Mouse (Mus musculus): Measurements from ENCODE around the gene Neb. TPM values are rescaled to one million over a fixed set of nuclear protein-coding genes. Genes with fewer than 3 reads are reported as not detected.
A peak's percentile ranks its signal among the peaks of the same experiment; 100 is the strongest.

Gene Neb
- polyA plus RNA-seq, 2 experiments = 51.8 to 126 TPM

- DNase-seq (ENCODE audit: low spot score) = no peak
- WGBS = 34% methylated on average over 5 of the region's 5 CpGs
- TF ChIP-seq POLR2A (IDR thresholded peaks at IDR 0.05; ENCODE audit: borderline replicate concordance, extremely low read depth, insufficient read depth, insufficient read length) = no peak
Measured at GRCm38 (mm10) chr2:52237892-52238291, 140.4 kb downstream of the Neb start.

GRCm38 (mm10) chr2:52227584-52227983, 150.7 kb downstream of the Neb start:
- H3K9me3 ChIP-seq (ENCODE audit: control insufficient read depth, low read length) = no peaks in the 10 kb centered on the region
- H3K4me2 ChIP-seq (replicated peaks; ENCODE audit: low read depth, low read length, severe bottlenecking) = no peak overlapping the region
- H3K9ac ChIP-seq (ENCODE audit: low read depth, low read length, severe bottlenecking) = no peak overlapping the region
- no peak overlapping the region for H3K27ac ChIP-seq (replicated peaks; ENCODE audit: low read depth, low read length)
- H3K4me3 ChIP-seq (replicated peaks; ENCODE audit: low read length) = no peak overlapping the region
- H3K4me1 ChIP-seq (ENCODE audit: control insufficient read depth, insufficient read depth, low read length) = no peaks in the 10 kb centered on the region
- no peak for ATAC-seq (ENCODE audit: low FRiP score, low read depth)
- no peaks in the 10 kb centered on the region for H3K36me3 ChIP-seq (ENCODE audit: control insufficient read depth, insufficient read depth, low read length)
- 53% methylated on average over 3 of the region's 3 CpGs for WGBS
- no peaks in the 10 kb centered on the region for H3K27me3 ChIP-seq (ENCODE audit: control insufficient read depth, insufficient read depth, low read length)
- DNase-seq (ENCODE audit: low spot score) = no peak
- no peak for TF ChIP-seq POLR2A (IDR thresholded peaks at IDR 0.05; ENCODE audit: borderline replicate concordance, extremely low read depth, insufficient read depth, insufficient read length)

More at GRCm38 (mm10) chr2:52237892-52238291, 140.4 kb downstream of the Neb start:
- Histone ChIP-seq H3K4me1 (ENCODE audit: control insufficient read depth, insufficient read depth, low read length) (no peaks in the 10 kb centered on the region), H3K9me3 (ENCODE audit: control insufficient read depth, low read length) (no peaks in the 10 kb centered on the region), H3K36me3 (ENCODE audit: control insufficient read depth, insufficient read depth, low read length) (no peaks in the 10 kb centered on the region), H3K4me2 (replicated peaks; ENCODE audit: low read depth, low read length, severe bottlenecking) (no peak overlapping the region), H3K4me3 (replicated peaks; ENCODE audit: low read length) (no peak overlapping the region), H3K27ac (replicated peaks; ENCODE audit: low read depth, low read length) (no peak overlapping the region), H3K27me3 (ENCODE audit: control insufficient read depth, insufficient read depth, low read length) (no peaks in the 10 kb centered on the region), H3K9ac (ENCODE audit: low read depth, low read length, severe bottlenecking) (no peak overlapping the region)
- ATAC-seq (ENCODE audit: low FRiP score, low read depth) = no peak

- no peak for ATAC-seq (ENCODE audit: low FRiP score, low read depth)
- Histone ChIP-seq H3K4me3 (replicated peaks; ENCODE audit: low read length) (no peak overlapping the region), H3K27me3 (ENCODE audit: control insufficient read depth, insufficient read depth, low read length) (no peaks in the 10 kb centered on the region), H3K36me3 (ENCODE audit: control insufficient read depth, insufficient read depth, low read length) (no peaks in the 10 kb centered on the region), H3K4me2 (replicated peaks; ENCODE audit: low read depth, low read length, severe bottlenecking) (no peak overlapping the region), H3K9ac (ENCODE audit: low read depth, low read length, severe bottlenecking) (no peak overlapping the region), H3K27ac (replicated peaks; ENCODE audit: low read depth, low read length) (no peak overlapping the region), H3K4me1 (ENCODE audit: control insufficient read depth, insufficient read depth, low read length) (no peaks in the 10 kb centered on the region), H3K9me3 (ENCODE audit: control insufficient read depth, low read length) (no peaks in the 10 kb centered on the region)
- WGBS = 82% methylated on average over 5 of the region's 5 CpGs
- TF ChIP-seq POLR2A (IDR thresholded peaks at IDR 0.05; ENCODE audit: borderline replicate concordance, extremely low read depth, insufficient read depth, insufficient read length) = no peak
- DNase-seq (ENCODE audit: low spot score) = no peak
Measured at GRCm38 (mm10) chr2:52224366-52224765, 153.9 kb downstream of the Neb start.

GRCm38 (mm10) chr2:52220074-52220473, 158.2 kb downstream of the Neb start:
- H3K9me3 ChIP-seq (ENCODE audit: control insufficient read depth, low read length) = no peaks in the 10 kb centered on the region

GRCm38 (mm10) chr2:52215945-52216344, 162.3 kb downstream of the Neb start:
- DNase-seq (ENCODE audit: low spot score) = no peak
- Histone ChIP-seq H3K4me2 (replicated peaks; ENCODE audit: low read depth, low read length, severe bottlenecking) (no peak overlapping the region), H3K4me1 (ENCODE audit: control insufficient read depth, insufficient read depth, low read length) (no peaks in the 10 kb centered on the region), H3K4me3 (replicated peaks; ENCODE audit: low read length) (no peak overlapping the region), H3K9me3 (ENCODE audit: control insufficient read depth, low read length) (no peaks in the 10 kb centered on the region), H3K27ac (replicated peaks; ENCODE audit: low read depth, low read length) (no peak overlapping the region), H3K27me3 (ENCODE audit: control insufficient read depth, insufficient read depth, low read length) (no peaks in the 10 kb centered on the region), H3K36me3 (ENCODE audit: control insufficient read depth, insufficient read depth, low read length) (no peaks in the 10 kb centered on the region), H3K9ac (ENCODE audit: low read depth, low read length, severe bottlenecking) (no peak overlapping the region)
- TF ChIP-seq POLR2A (IDR thresholded peaks at IDR 0.05; ENCODE audit: borderline replicate concordance, extremely low read depth, insufficient read depth, insufficient read length) = no peak
- no peak for ATAC-seq (ENCODE audit: low FRiP score, low read depth)
- 94% methylated on average over 8 of the region's 8 CpGs for WGBS

More at GRCm38 (mm10) chr2:52220074-52220473, 158.2 kb downstream of the Neb start:
- Histone ChIP-seq H3K27ac (replicated peaks; ENCODE audit: low read depth, low read length) (no peak overlapping the region), H3K27me3 (ENCODE audit: control insufficient read depth, insufficient read depth, low read length) (no peaks in the 10 kb centered on the region), H3K4me2 (replicated peaks; ENCODE audit: low read depth, low read length, severe bottlenecking) (no peak overlapping the region), H3K9ac (ENCODE audit: low read depth, low read length, severe bottlenecking) (no peak overlapping the region), H3K4me3 (replicated peaks; ENCODE audit: low read length) (no peak overlapping the region), H3K36me3 (ENCODE audit: control insufficient read depth, insufficient read depth, low read length) (no peaks in the 10 kb centered on the region), H3K4me1 (ENCODE audit: control insufficient read depth, insufficient read depth, low read length) (no peaks in the 10 kb centered on the region)
- WGBS = 50% methylated on average over 8 of the region's 8 CpGs
- DNase-seq (ENCODE audit: low spot score) (peak; percentile 38), ATAC-seq (ENCODE audit: low FRiP score, low read depth) (no peak)
- TF ChIP-seq POLR2A (IDR thresholded peaks at IDR 0.05; ENCODE audit: borderline replicate concordance, extremely low read depth, insufficient read depth, insufficient read length) = no peak

- no peak overlapping the region for H3K9ac ChIP-seq (ENCODE audit: low read depth, low read length, severe bottlenecking)
- DNase-seq (ENCODE audit: low spot score) (no peak), ATAC-seq (ENCODE audit: low FRiP score, low read depth) (no peak)
- H3K9me3 ChIP-seq (ENCODE audit: control insufficient read depth, low read length) = no peaks in the 10 kb centered on the region
- H3K27me3 ChIP-seq (ENCODE audit: control insufficient read depth, insufficient read depth, low read length) = no peaks in the 10 kb centered on the region
- no peak overlapping the region for H3K27ac ChIP-seq (replicated peaks; ENCODE audit: low read depth, low read length)
- no peak overlapping the region for H3K4me2 ChIP-seq (replicated peaks; ENCODE audit: low read depth, low read length, severe bottlenecking)
- no peaks in the 10 kb centered on the region for H3K36me3 ChIP-seq (ENCODE audit: control insufficient read depth, insufficient read depth, low read length)
- TF ChIP-seq POLR2A (IDR thresholded peaks at IDR 0.05; ENCODE audit: borderline replicate concordance, extremely low read depth, insufficient read depth, insufficient read length) = no peak
- 93% methylated on average over 11 of the region's 11 CpGs for WGBS
- no peaks in the 10 kb centered on the region for H3K4me1 ChIP-seq (ENCODE audit: control insufficient read depth, insufficient read depth, low read length)
- H3K4me3 ChIP-seq (replicated peaks; ENCODE audit: low read length) = no peak overlapping the region
Measured at GRCm38 (mm10) chr2:52212561-52212961, 165.7 kb downstream of the Neb start.
